In the genomic region with DNA sequence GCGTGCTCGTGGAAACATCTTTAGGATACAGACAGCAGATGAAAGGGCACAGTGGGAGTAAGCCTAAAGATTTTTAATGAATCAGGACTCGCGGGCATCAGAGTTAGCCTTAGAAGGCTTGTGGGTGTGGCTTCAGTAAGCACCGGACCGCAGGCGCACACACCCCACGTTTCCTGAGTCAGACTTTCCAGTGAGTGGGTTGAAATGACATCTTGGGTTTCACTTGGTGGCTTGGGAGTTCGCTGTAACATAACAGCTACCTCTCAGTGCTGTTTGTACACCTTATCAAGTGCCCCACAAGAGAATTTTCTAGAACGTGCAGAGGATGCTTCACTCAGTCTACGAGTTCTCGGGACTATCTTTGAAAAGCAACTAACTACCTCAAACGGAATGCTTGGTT, we compare ENCODE assay signal across 10 mouse cellular contexts. TPM values are rescaled to one million over a fixed set of nuclear protein-coding genes. Genes with fewer than 3 reads are reported as not detected.
DNase-seq lines count a peak whose midpoint lies in the region; ATAC-seq lines count a peak whose summit lies in the region.
"Had no signal": no experiment of that assay in that cellular context is flagged by ENCODE, and none has a peak within 500 bp of the region (broad histone marks: within the 10 kb centered on the region; RNA-seq: fewer than 3 reads in every experiment).

No protein-coding gene starts in this region.

- no peaks in the 10 kb centered on the region for H3K9me3 ChIP-seq in heart, embryonic 11.5 days (replicated peaks; ENCODE audit: control insufficient read depth, low read length)
- H3K9me3 ChIP-seq: hindbrain, embryonic 15.5 days had no signal

- no peak overlapping the region for H3K27ac ChIP-seq in heart, embryonic 11.5 days (ENCODE audit: low read depth, low read length)
- H3K27ac ChIP-seq: hindbrain, embryonic 15.5 days had no signal

- no peak overlapping the region for H3K4me2 ChIP-seq in heart, embryonic 11.5 days
- H3K4me2 ChIP-seq: hindbrain, embryonic 15.5 days; lung, embryonic 14.5 days had no signal

- no peak for ATAC-seq in heart, embryonic 11.5 days (replicated peaks; ENCODE audit: insufficient number of reproducible peaks, low FRiP score, low TSS enrichment)
- peak; percentile 93 for ATAC-seq in common myeloid progenitor, adult 5-6 weeks (replicated peaks; ENCODE audit: low read depth, poor library complexity, severe bottlenecking)

- no peaks in the 10 kb centered on the region for H3K4me1 ChIP-seq in heart, embryonic 11.5 days (ENCODE audit: control insufficient read depth, insufficient read depth, low read length)
- H3K4me1 ChIP-seq: hindbrain, embryonic 15.5 days had no signal

- H3K9ac ChIP-seq in heart, embryonic 11.5 days (ENCODE audit: low read depth, low read length): no peak overlapping the region
- H3K9ac ChIP-seq: hindbrain, embryonic 15.5 days; lung, embryonic 14.5 days had no signal

- no peaks in the 10 kb centered on the region for H3K27me3 ChIP-seq in heart, embryonic 11.5 days (ENCODE audit: control insufficient read depth, insufficient read depth, low read length)
- H3K27me3 ChIP-seq: hindbrain, embryonic 15.5 days had no signal

- no peak overlapping the region for H3K4me3 ChIP-seq in heart, embryonic 11.5 days (ENCODE audit: low read depth, low read length)
- H3K4me3 ChIP-seq: hindbrain, embryonic 15.5 days had no signal

- no peaks in the 10 kb centered on the region for H3K36me3 ChIP-seq in heart, embryonic 11.5 days (ENCODE audit: control insufficient read depth, insufficient read depth, low read length)
- H3K36me3 ChIP-seq: hindbrain, embryonic 15.5 days had no signal

- DNase-seq in heart, adult 8-10 months (ENCODE audit: low spot score): peak; percentile 22
- peak; percentile 80 for DNase-seq in 416B (ENCODE audit: low read depth)
- DNase-seq in lung, postnatal 10 days: peak; percentile 45
- DNase-seq in cerebellum, postnatal 14 days: no peak
- DNase-seq in urinary bladder, adult 18-20 months (ENCODE audit: low spot score in 2 of 2): no peak
- DNase-seq in spleen, postnatal 14 days (ENCODE audit: low spot score in 2 of 2): no peak
- DNase-seq: lung, embryonic 14.5 days had no signal

- WGBS in heart, embryonic 11.5 days (ENCODE audit: insufficient replicate concordance): 62% methylated on average over 13 of the region's 13 CpGs

RNA-seq across cellular contexts. Expression of a gene that starts 19.2 kb away (rescaled TPM):
- total RNA-seq in heart, adult 8-10 months (2022): 10 to 100 TPM; 59.3 to 75.7 (median 71.0) TPM
- 47.3 and 68.5 TPM in 2 replicates for polyA plus RNA-seq in heart, embryonic 11.5 days (2014; fragmentation: Nextera tagmentation; extraction: Ambion mirVana)
- 45.9 and 46.5 TPM in 2 replicates for total RNA-seq in common myeloid progenitor, adult 5-6 weeks (2017)

Comparison
In these comparisons a context has a peak if more than half of its experiments do, and no peak if none do; other contexts are left out.
1. DNase-seq: peak in heart, adult 8-10 months (single experiment), 416B (single experiment) and lung, postnatal 10 days (single experiment); none in cerebellum, postnatal 14 days (0 of 2), urinary bladder, adult 18-20 months (0 of 2) and spleen, postnatal 14 days (0 of 2).